In genomic region chr1:75448937-75449336, GRCm38 (mm10) we compare ENCODE assay signal across 12 mouse cellular contexts. TPM values are rescaled to one million over a fixed set of nuclear protein-coding genes. Genes with fewer than 3 reads are reported as not detected.
A peak's percentile ranks its signal among the peaks of the same experiment; 100 is the strongest.
DNase-seq lines count a peak whose midpoint lies in the region; ATAC-seq and TF ChIP-seq lines count a peak whose summit lies in the region.
"Had no signal": no experiment of that assay in that cellular context is flagged by ENCODE, and none has a peak within 500 bp of the region (broad histone marks: within the 10 kb centered on the region; RNA-seq: fewer than 3 reads in every experiment).

No protein-coding gene starts in this region.

- no peak overlapping the region for H3K9ac ChIP-seq in stomach, embryonic 15.5 days
- H3K9ac ChIP-seq in stomach, postnatal 0 days (ENCODE audit: low read length), result no peak overlapping the region
- H3K9ac ChIP-seq in midbrain, embryonic 12.5 days (replicated peaks), result peak overlapping the region; percentile 65
- H3K9ac ChIP-seq: limb, embryonic 15.5 days had no signal

- H3K9me3 ChIP-seq in stomach, embryonic 15.5 days, result no peaks in the 10 kb centered on the region
- no peaks in the 10 kb centered on the region for H3K9me3 ChIP-seq in stomach, postnatal 0 days (ENCODE audit: control insufficient read depth, low read length)
- no peaks in the 10 kb centered on the region for H3K9me3 ChIP-seq in midbrain, embryonic 12.5 days
- H3K9me3 ChIP-seq: limb, embryonic 15.5 days had no signal

- H3K27ac ChIP-seq in stomach, embryonic 15.5 days, result peak overlapping the region; percentile 26; the same call in 1 of the 2 replicates
- no peak overlapping the region for H3K27ac ChIP-seq in stomach, postnatal 0 days (replicated peaks)
- peak overlapping the region; percentile 92 for H3K27ac ChIP-seq in midbrain, embryonic 12.5 days (replicated peaks)
- H3K27ac ChIP-seq: limb, embryonic 15.5 days had no signal

- peak; percentile 46 for DNase-seq in cerebellum, adult 9-11 months
- DNase-seq in cerebellum, postnatal 4 days (ENCODE audit: low spot score in 2 of 2), result no peak
- DNase-seq in stomach, postnatal 0 days (ENCODE audit: low spot score), result no peak
- no peak for DNase-seq in lung, postnatal 4 days
- no peak for DNase-seq in gastrocnemius, postnatal 25 days
- DNase-seq: cerebellum, postnatal 36 days; spleen, adult 18-20 months had no signal

- ATAC-seq in stomach, embryonic 15.5 days (ENCODE audit: insufficient read depth, low FRiP score, low read depth), result no peak
- no peak for ATAC-seq in stomach, postnatal 0 days (ENCODE audit: low FRiP score, low TSS enrichment)
- ATAC-seq in midbrain, embryonic 12.5 days (ENCODE audit: low FRiP score, low read depth), result no peak
- no peak for ATAC-seq in erythroid progenitor cell, adult 5-6 weeks (replicated peaks; ENCODE audit: low FRiP score, poor library complexity, severe bottlenecking)

- no peaks in the 10 kb centered on the region for H3K36me3 ChIP-seq in stomach, embryonic 15.5 days
- no peaks in the 10 kb centered on the region for H3K36me3 ChIP-seq in stomach, postnatal 0 days (ENCODE audit: control insufficient read depth, insufficient read depth, low read length)
- no peaks in the 10 kb centered on the region for H3K36me3 ChIP-seq in midbrain, embryonic 12.5 days
- H3K36me3 ChIP-seq: limb, embryonic 15.5 days had no signal

- peaks cover 63% of the 10 kb centered on the region for H3K4me1 ChIP-seq in stomach, embryonic 15.5 days
- 0 out of 2 replicates have a peak, but pooled peaks cover 7% of the 10 kb centered on the region for H3K4me1 ChIP-seq in stomach, postnatal 0 days (replicated peaks; ENCODE audit: control insufficient read depth, insufficient read depth)
- peaks cover 85% of the 10 kb centered on the region for H3K4me1 ChIP-seq in midbrain, embryonic 12.5 days

- TF ChIP-seq EP300 in stomach, postnatal 0 days (optimal IDR thresholded peaks at IDR 0.05), result no peak

- WGBS in stomach, embryonic 15.5 days, result 2% methylated on average over 14 of the region's 14 CpGs
- 10% methylated on average over 14 of the region's 14 CpGs for WGBS in stomach, postnatal 0 days
- under 1% methylated on average over 13 of the region's 14 CpGs for WGBS in midbrain, embryonic 12.5 days

- peaks cover 68% of the 10 kb centered on the region for H3K27me3 ChIP-seq in stomach, embryonic 15.5 days (replicated peaks)
- peaks cover 7% of the 10 kb centered on the region; the same call in 1 of the 2 replicates for H3K27me3 ChIP-seq in stomach, postnatal 0 days (ENCODE audit: control insufficient read depth, insufficient read depth, low read length)
- H3K27me3 ChIP-seq in midbrain, embryonic 12.5 days, result peaks cover 72% of the 10 kb centered on the region

- 0 out of 2 replicates have a peak overlapping the region, but pooled peaks have one; percentile 1 for H3K4me3 ChIP-seq in stomach, embryonic 15.5 days (replicated peaks)
- H3K4me3 ChIP-seq in stomach, postnatal 0 days (ENCODE audit: low read depth, low read length), result no peak overlapping the region
- H3K4me3 ChIP-seq in midbrain, embryonic 12.5 days, result peak overlapping the region; percentile 44; the same call in 1 of the 2 replicates
- H3K4me3 ChIP-seq: limb, embryonic 15.5 days had no signal

- H3K4me2 ChIP-seq in stomach, embryonic 15.5 days, result peak overlapping the region; percentile 33; the same call in 1 of the 2 replicates
- no peak overlapping the region for H3K4me2 ChIP-seq in stomach, postnatal 0 days (replicated peaks; ENCODE audit: low read depth)
- H3K4me2 ChIP-seq in midbrain, embryonic 12.5 days (replicated peaks), result peak overlapping the region; percentile 58

- no peak for TF ChIP-seq CTCF in stomach, postnatal 0 days (IDR thresholded peaks at IDR 0.05; ENCODE audit: low read depth)

RNA-seq across cellular contexts. Expression of gene Asic4, which starts 1.3 kb away (rescaled TPM):
- 2.0 and 2.1 TPM in 2 replicates for polyA plus RNA-seq in stomach, embryonic 15.5 days (2015; fragmentation: Nextera tagmentation; extraction: Ambion mirVana)
- 0.55 and 0.63 TPM in 2 replicates for polyA plus RNA-seq in stomach, postnatal 0 days (2015; fragmentation: Nextera tagmentation; extraction: Ambion mirVana)
- polyA plus RNA-seq in midbrain, embryonic 12.5 days (2016; fragmentation: Nextera tagmentation; extraction: Ambion mirVana), result 45.0 and 47.7 TPM in 2 replicates
- not detected in 2 replicates for total RNA-seq in erythroid progenitor cell, adult 5-6 weeks (2015; ENCODE audit: low replicate concordance)
- total RNA-seq in erythroid progenitor cell, adult 5-6 weeks (2017; ENCODE audit: low replicate concordance), result not detected in 2 replicates
- not detected for total RNA-seq in gastrocnemius, postnatal 25 days (2021)
- total RNA-seq: gastrocnemius, adult 8-10 months had no signal

RNA-seq across cellular contexts. Expression of gene Gmppa, which starts 13.2 kb away (rescaled TPM):
- polyA plus RNA-seq in stomach, embryonic 15.5 days (2015; fragmentation: Nextera tagmentation; extraction: Ambion mirVana), result 103 TPM in 2 replicates
- 85.2 and 98.6 TPM in 2 replicates for polyA plus RNA-seq in stomach, postnatal 0 days (2015; fragmentation: Nextera tagmentation; extraction: Ambion mirVana)
- polyA plus RNA-seq in midbrain, embryonic 12.5 days (2016; fragmentation: Nextera tagmentation; extraction: Ambion mirVana), result 59.7 and 69.4 TPM in 2 replicates
- 17.6 and 23.1 TPM in 2 replicates for total RNA-seq in erythroid progenitor cell, adult 5-6 weeks (2015; ENCODE audit: low replicate concordance)
- total RNA-seq in erythroid progenitor cell, adult 5-6 weeks (2017; ENCODE audit: low replicate concordance), result 3.6 and 10.8 TPM in 2 replicates
- 10 to 100 TPM; 32.0 to 37.2 TPM for total RNA-seq in gastrocnemius, postnatal 25 days (2021)

RNA-seq across cellular contexts. Expression of gene Chpf, which starts 30.2 kb away (rescaled TPM):
- polyA plus RNA-seq in stomach, embryonic 15.5 days (2015; fragmentation: Nextera tagmentation; extraction: Ambion mirVana), result 40.9 and 41.9 TPM in 2 replicates
- 24.6 and 25.2 TPM in 2 replicates for polyA plus RNA-seq in stomach, postnatal 0 days (2015; fragmentation: Nextera tagmentation; extraction: Ambion mirVana)
- 35.9 and 36.3 TPM in 2 replicates for polyA plus RNA-seq in midbrain, embryonic 12.5 days (2016; fragmentation: Nextera tagmentation; extraction: Ambion mirVana)
- not detected in 2 replicates for total RNA-seq in erythroid progenitor cell, adult 5-6 weeks (2015; ENCODE audit: low replicate concordance)
- total RNA-seq in erythroid progenitor cell, adult 5-6 weeks (2017; ENCODE audit: low replicate concordance), result 0.77 TPM in 1 of 2 replicates, not detected in the other
- total RNA-seq in gastrocnemius, postnatal 25 days (2021), result 1 to 10 TPM; 5.5 to 7.9 TPM

RNA-seq across cellular contexts. Expression of gene Tmem198, which starts 30.4 kb away (rescaled TPM):
- 2.3 and 2.7 TPM in 2 replicates for polyA plus RNA-seq in stomach, embryonic 15.5 days (2015; fragmentation: Nextera tagmentation; extraction: Ambion mirVana)
- 1.4 and 1.7 TPM in 2 replicates for polyA plus RNA-seq in stomach, postnatal 0 days (2015; fragmentation: Nextera tagmentation; extraction: Ambion mirVana)
- 26.5 and 27.6 TPM in 2 replicates for polyA plus RNA-seq in midbrain, embryonic 12.5 days (2016; fragmentation: Nextera tagmentation; extraction: Ambion mirVana)
- not detected in 2 replicates for total RNA-seq in erythroid progenitor cell, adult 5-6 weeks (2015; ENCODE audit: low replicate concordance)
- total RNA-seq in erythroid progenitor cell, adult 5-6 weeks (2017; ENCODE audit: low replicate concordance), result not detected in 2 replicates
- total RNA-seq in gastrocnemius, postnatal 25 days (2021), result under 1 TPM; 0.36 to 0.43 TPM
- total RNA-seq: gastrocnemius, adult 8-10 months had no signal

RNA-seq across cellular contexts. Expression of gene Obsl1, which starts 57.3 kb away (rescaled TPM):
- polyA plus RNA-seq in stomach, embryonic 15.5 days (2015; fragmentation: Nextera tagmentation; extraction: Ambion mirVana), result 75.1 and 84.0 TPM in 2 replicates
- polyA plus RNA-seq in stomach, postnatal 0 days (2015; fragmentation: Nextera tagmentation; extraction: Ambion mirVana), result 17.9 and 21.2 TPM in 2 replicates
- 42.7 and 46.6 TPM in 2 replicates for polyA plus RNA-seq in midbrain, embryonic 12.5 days (2016; fragmentation: Nextera tagmentation; extraction: Ambion mirVana)
- not detected in 2 replicates for total RNA-seq in erythroid progenitor cell, adult 5-6 weeks (2015; ENCODE audit: low replicate concordance)
- total RNA-seq in erythroid progenitor cell, adult 5-6 weeks (2017; ENCODE audit: low replicate concordance), result 0.64 TPM in 1 of 2 replicates, not detected in the other
- 10 to 100 TPM; 37.7 to 52.8 TPM for total RNA-seq in gastrocnemius, postnatal 25 days (2021)

Comparison
In these comparisons a context has a peak if more than half of its experiments do, and no peak if none do; other contexts are left out.
1. RNA of gene Asic4, which starts 1.3 kb away (polyA plus RNA-seq): 45.0 to 47.7 TPM in midbrain, embryonic 12.5 days; 2.0 to 2.1 TPM in stomach, embryonic 15.5 days and 0.55 to 0.63 TPM in stomach, postnatal 0 days; every median in the first group is over 10 times any median in the second.